In the genomic region with DNA sequence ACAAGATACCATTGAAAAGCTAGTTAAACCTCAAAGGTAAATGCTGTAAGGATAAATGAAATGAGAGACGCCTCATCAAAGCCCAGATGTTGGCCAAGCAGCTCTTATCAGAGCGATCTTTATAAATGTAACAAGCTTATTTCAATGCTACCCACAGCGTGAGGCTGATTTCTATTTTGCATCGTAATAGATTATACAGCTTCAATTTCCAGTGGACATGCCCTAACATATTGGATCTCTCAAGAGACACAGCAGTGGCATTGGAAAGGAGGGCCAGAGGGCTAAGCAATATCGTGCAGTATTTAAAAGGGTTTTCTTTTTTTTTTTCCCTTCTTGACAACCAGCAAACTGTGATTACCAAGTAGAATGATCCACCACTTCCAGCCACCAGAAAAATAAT, we compare ENCODE assay signal across 16 mouse cellular contexts.
"Had no signal": no experiment of that assay in that cellular context is flagged by ENCODE, and none has a peak within 500 bp of the region (broad histone marks: within the 10 kb centered on the region; RNA-seq: fewer than 3 reads in every experiment).

No protein-coding gene starts in this region.

- H3K4me2 ChIP-seq: lung, embryonic 14.5 days; midbrain, embryonic 11.5 days; midbrain, embryonic 15.5 days; neural tube, embryonic 13.5 days; neural tube, embryonic 15.5 days; stomach, embryonic 15.5 days had no signal

- ATAC-seq: midbrain, embryonic 15.5 days had no signal

- H3K9me3 ChIP-seq: midbrain, embryonic 15.5 days; neural tube, embryonic 13.5 days; neural tube, embryonic 15.5 days; stomach, embryonic 15.5 days had no signal

- H3K27ac ChIP-seq: liver, embryonic 14.5 days; midbrain, embryonic 15.5 days; neural tube, embryonic 13.5 days; neural tube, embryonic 15.5 days; stomach, embryonic 15.5 days; stomach, postnatal 0 days had no signal

- H3K4me1 ChIP-seq: midbrain, embryonic 15.5 days; neural tube, embryonic 13.5 days; neural tube, embryonic 15.5 days; stomach, embryonic 15.5 days had no signal

- H3K36me3 ChIP-seq: midbrain, embryonic 15.5 days; neural tube, embryonic 13.5 days; neural tube, embryonic 15.5 days; stomach, embryonic 15.5 days had no signal

- H3K9ac ChIP-seq: liver, embryonic 14.5 days; lung, embryonic 14.5 days; midbrain, embryonic 15.5 days; neural tube, embryonic 13.5 days; neural tube, embryonic 15.5 days; stomach, embryonic 15.5 days had no signal

- DNase-seq: lung, adult 18-20 months; lung, embryonic 14.5 days; lung, postnatal 10 days; lung, postnatal 4 days; right cerebral cortex, postnatal 14 days; thymus, adult 2 months; thymus, postnatal 25 days; thymus, postnatal 4 days had no signal

- H3K4me3 ChIP-seq: midbrain, embryonic 15.5 days; myocyte; neural tube, embryonic 13.5 days; neural tube, embryonic 15.5 days; stomach, embryonic 15.5 days had no signal

- H3K27me3 ChIP-seq: midbrain, embryonic 15.5 days; neural tube, embryonic 13.5 days; neural tube, embryonic 15.5 days; stomach, embryonic 15.5 days had no signal
